ENCODE assay signal across 9 mouse cellular contexts in genomic region chr6:30172441-30172819, GRCm38 (mm10).
DNase-seq lines count a peak whose midpoint lies in the region; ATAC-seq and TF ChIP-seq lines count a peak whose summit lies in the region.
"Had no signal": no experiment of that assay in that cellular context is flagged by ENCODE, and none has a peak within 500 bp of the region (broad histone marks: within the 10 kb centered on the region; RNA-seq: fewer than 3 reads in every experiment).

No protein-coding gene starts in this region.

- no peak for DNase-seq in kidney, postnatal 25 days
- DNase-seq in embryonic facial prominence, embryonic 14.5 days (ENCODE audit: low spot score): no peak
- DNase-seq in urinary bladder, adult 2 months (ENCODE audit: low spot score): no peak
- no peak for DNase-seq in gastrocnemius, adult 2 months
- DNase-seq in spleen, adult 12 weeks (ENCODE audit: low spot score): no peak
- DNase-seq: right cerebral cortex, adult 18-20 months had no signal

- H3K4me3 ChIP-seq in kidney, embryonic 14.5 days (ENCODE audit: low read length): peak overlapping the region; percentile 48
- peak overlapping the region; percentile 99 for H3K4me3 ChIP-seq in E14TG2a.4 (replicated peaks; ENCODE audit: low read length)
- peak overlapping the region; percentile 47 for H3K4me3 ChIP-seq in embryonic facial prominence, embryonic 14.5 days (ENCODE audit: low read depth, low read length)
- H3K4me3 ChIP-seq in limb, embryonic 15.5 days: peak overlapping the region; percentile 46
- H3K4me3 ChIP-seq in gastrocnemius, adult 2 months: no peak overlapping the region

- intact Hi-C loops in gastrocnemius, adult 2 months (cut with DNase I): no loop called here

- H3K27ac ChIP-seq in kidney, embryonic 14.5 days (ENCODE audit: low read depth, low read length): no peak overlapping the region
- no peak overlapping the region for H3K27ac ChIP-seq in embryonic facial prominence, embryonic 14.5 days (replicated peaks; ENCODE audit: low read depth, low read length)
- no peak overlapping the region for H3K27ac ChIP-seq in limb, embryonic 15.5 days
- no peak overlapping the region for H3K27ac ChIP-seq in gastrocnemius, adult 2 months

- H3K4me1 ChIP-seq in kidney, embryonic 14.5 days (ENCODE audit: control insufficient read depth, insufficient read depth, low read length): peaks cover 51% of the 10 kb centered on the region
- H3K4me1 ChIP-seq in E14TG2a.4 (replicated peaks; ENCODE audit: low read depth, low read length): peaks cover 71% of the 10 kb centered on the region
- peaks cover 7% of the 10 kb centered on the region; the same call in 1 of the 2 replicates for H3K4me1 ChIP-seq in embryonic facial prominence, embryonic 14.5 days (ENCODE audit: control insufficient read depth, insufficient read depth, low read length)
- H3K4me1 ChIP-seq in limb, embryonic 15.5 days: peaks cover 55% of the 10 kb centered on the region

- TF ChIP-seq CTCF in E14TG2a.4 (conservative IDR thresholded peaks at IDR 0.05; ENCODE audit: low read length): no peak
- TF ChIP-seq CTCF in gastrocnemius, adult 2 months (IDR thresholded peaks at IDR 0.05): no peak

- 6% methylated on average over 8 of the region's 8 CpGs for WGBS in kidney, embryonic 14.5 days
- 8% methylated on average over 8 of the region's 8 CpGs for WGBS in embryonic facial prominence, embryonic 14.5 days
- WGBS in limb, embryonic 15.5 days: 12% methylated on average over 8 of the region's 8 CpGs

- peak overlapping the region; percentile 56 for H3K4me2 ChIP-seq in kidney, embryonic 14.5 days (replicated peaks; ENCODE audit: low read depth, low read length)
- peak overlapping the region; percentile 51 for H3K4me2 ChIP-seq in embryonic facial prominence, embryonic 14.5 days (ENCODE audit: low read depth, low read length)
- H3K4me2 ChIP-seq in limb, embryonic 15.5 days: peak overlapping the region; percentile 65; the same call in 1 of the 2 replicates

- H3K27me3 ChIP-seq in kidney, embryonic 14.5 days (ENCODE audit: control insufficient read depth, insufficient read depth, low read length): peaks cover 74% of the 10 kb centered on the region
- peaks cover 6% of the 10 kb centered on the region; the same call in 1 of the 2 replicates for H3K27me3 ChIP-seq in E14TG2a.4 (ENCODE audit: insufficient read depth, low read length)
- peaks cover 74% of the 10 kb centered on the region for H3K27me3 ChIP-seq in embryonic facial prominence, embryonic 14.5 days (replicated peaks; ENCODE audit: control insufficient read depth, insufficient read depth, low read length)
- peaks cover 84% of the 10 kb centered on the region for H3K27me3 ChIP-seq in limb, embryonic 15.5 days

- H3K36me3 ChIP-seq in kidney, embryonic 14.5 days (ENCODE audit: control insufficient read depth, insufficient read depth, low read length): no peaks in the 10 kb centered on the region
- H3K36me3 ChIP-seq in E14TG2a.4 (ENCODE audit: insufficient read depth, low read length): peaks cover 55% of the 10 kb centered on the region
- no peaks in the 10 kb centered on the region for H3K36me3 ChIP-seq in embryonic facial prominence, embryonic 14.5 days (ENCODE audit: control insufficient read depth, insufficient read depth, low read length)
- no peaks in the 10 kb centered on the region for H3K36me3 ChIP-seq in limb, embryonic 15.5 days

- H3K9ac ChIP-seq in kidney, embryonic 14.5 days (ENCODE audit: low read depth, low read length): 0 out of 2 replicates have a peak overlapping the region, but pooled peaks have one; percentile 59
- peak overlapping the region; percentile 59; the same call in 1 of the 2 replicates for H3K9ac ChIP-seq in embryonic facial prominence, embryonic 14.5 days (ENCODE audit: low read depth, low read length)
- no peak overlapping the region for H3K9ac ChIP-seq in limb, embryonic 15.5 days

- H3K9me3 ChIP-seq in kidney, embryonic 14.5 days (ENCODE audit: control insufficient read depth, low read length): no peaks in the 10 kb centered on the region
- H3K9me3 ChIP-seq in E14TG2a.4 (ENCODE audit: low read length): no peaks in the 10 kb centered on the region
- H3K9me3 ChIP-seq in embryonic facial prominence, embryonic 14.5 days (ENCODE audit: control insufficient read depth, low read length): no peaks in the 10 kb centered on the region
- H3K9me3 ChIP-seq in limb, embryonic 15.5 days: no peaks in the 10 kb centered on the region

- ATAC-seq in kidney, embryonic 14.5 days (ENCODE audit: low FRiP score, low TSS enrichment): no peak
- no peak for ATAC-seq in embryonic facial prominence, embryonic 14.5 days (ENCODE audit: low read depth)
- ATAC-seq in limb, embryonic 15.5 days (ENCODE audit: insufficient number of reproducible peaks, low FRiP score, low TSS enrichment, low read depth): no peak
